Mouse (Mus musculus) liver, adult 2 months (tissue): ENCODE measurements around the gene Arpc4. TPM values are rescaled to one million over a fixed set of nuclear protein-coding genes. Genes with fewer than 3 reads are reported as not detected.

Experiments
- DNase-seq: peaks from one replicate; pipeline ENCODE4 v3.0.0-alpha.2; 2011; ENCODE audit warnings: low read depth, low spot score; ENCODE audit errors: extremely low read depth
- H3K27ac ChIP-seq: fragments of 200-500 bp; replicated peaks from 2 replicates; pipeline ENCODE4 v1.5.1; 2012; ENCODE audit warnings: low read depth, mild to moderate bottlenecking, control low read depth, inconsistent platforms, low read length; ENCODE audit not compliant: insufficient read depth
- H3K27me3 ChIP-seq: fragments of 200-500 bp; 2 replicates; pipeline ENCODE4 v1.6.1; 2012; ENCODE audit warnings: mild to moderate bottlenecking, moderate library complexity, low read length, inconsistent platforms; ENCODE audit not compliant: control insufficient read depth, insufficient read depth
- H3K36me3 ChIP-seq: fragments of 200-500 bp; 2 replicates; pipeline ENCODE4 v1.6.1; 2012; ENCODE audit warnings: low read length, inconsistent platforms; ENCODE audit not compliant: control insufficient read depth, insufficient read depth
- H3K4me1 ChIP-seq: fragments of 200-500 bp; 2 replicates; pipeline ENCODE4 v1.6.1; 2011; ENCODE audit warnings: low read length; ENCODE audit not compliant: control insufficient read depth, insufficient read depth
- H3K4me3 ChIP-seq: fragments of 200-500 bp; 2 replicates; pipeline ENCODE4 v1.5.1; 2011; ENCODE audit warnings: low read depth, mild to moderate bottlenecking, control low read depth, low read length, moderate library complexity; ENCODE audit not compliant: insufficient read depth
- H3K79me2 ChIP-seq: fragments of 200-500 bp; 2 replicates; pipeline ENCODE4 v1.6.1; 2012; ENCODE audit warnings: inconsistent platforms, mild to moderate bottlenecking, low read length, moderate library complexity; ENCODE audit not compliant: control insufficient read depth, insufficient read depth
- H3K9ac ChIP-seq: fragments of 200-500 bp; 2 replicates; pipeline ENCODE4 v1.6.1; 2012; ENCODE audit warnings: low read depth, mild to moderate bottlenecking, control low read depth, inconsistent platforms, low read length
- CTCF ChIP-seq: fragments of 200-500 bp; IDR thresholded peaks from 2 replicates; pipeline ENCODE4 v1.5.1; 2011; ENCODE audit warnings: low read depth, low read length, control low read depth
- POLR2A ChIP-seq: fragments of 200-500 bp; IDR thresholded peaks from 2 replicates; pipeline ENCODE4 v1.6.1; 2011; ENCODE audit warnings: low read length, control low read depth; ENCODE audit not compliant: insufficient read depth; ENCODE audit errors: extremely low read depth
- WGBS: fragments of 180-500 bp; shearing (Covaris S2); methylation state at CpG from one replicate; pipeline ENCODE4 v1.1.7; 2018; 5-methylcytosine and 5-hydroxymethylcytosine counted together
- polyA plus RNA-seq: library from polyadenylated mRNA; depleted of rRNA; stranded (reverse); fragments of >200 nt; gene quantifications from 2 replicates; pipeline ENCODE4 v1.2.3, GENCODE M21; 2012
- total RNA-seq: library from RNA; depleted of rRNA; stranded (reverse); fragments of >200 nt; gene quantifications from 2 replicates; pipeline ENCODE4 v1.2.3, GENCODE M21; 2014

Arpc4 gene
- total and polyA plus RNA-seq, 2 experiments, result 31.5 to 36.0 TPM

GRCm38 (mm10) chr6:113352820-113353219 is 25.1 kb upstream of the Arpc4 start:
- peaks cover 1% of the 10 kb centered on the region; the same call in 1 of the 2 replicates for H3K4me1 ChIP-seq
- DNase-seq, result no peak
- no peaks in the 10 kb centered on the region for H3K36me3 ChIP-seq
- H3K27ac ChIP-seq, result no peak overlapping the region
- no peak overlapping the region for H3K4me3 ChIP-seq
- H3K79me2 ChIP-seq, result no peaks in the 10 kb centered on the region
- no peaks in the 10 kb centered on the region for H3K27me3 ChIP-seq
- WGBS, result 80% methylated on average over 3 of the region's 3 CpGs
- H3K9ac ChIP-seq, result no peak overlapping the region
- TF ChIP-seq CTCF (no peak), POLR2A (no peak)

- no peaks in the 10 kb centered on the region for H3K27me3 ChIP-seq
- no peak for DNase-seq
- no peak overlapping the region for H3K27ac ChIP-seq
- H3K4me1 ChIP-seq, result peaks cover 1% of the 10 kb centered on the region; the same call in 1 of the 2 replicates
- no peak overlapping the region for H3K9ac ChIP-seq
- no peak overlapping the region for H3K4me3 ChIP-seq
- H3K79me2 ChIP-seq, result no peaks in the 10 kb centered on the region
- TF ChIP-seq POLR2A (no peak), CTCF (no peak)
- WGBS, result 72% methylated on average over 3 of the region's 3 CpGs
- H3K36me3 ChIP-seq, result no peaks in the 10 kb centered on the region
Observed at GRCm38 (mm10) chr6:113353696-113354095, 24.2 kb upstream of the Arpc4 start.

- no peak overlapping the region for H3K9ac ChIP-seq
- no peak for TF ChIP-seq POLR2A
- no peak for TF ChIP-seq CTCF
- H3K4me1 ChIP-seq, result peaks cover 3% of the 10 kb centered on the region
- no peaks in the 10 kb centered on the region for H3K27me3 ChIP-seq
- no peaks in the 10 kb centered on the region for H3K36me3 ChIP-seq
- H3K27ac ChIP-seq, result no peak overlapping the region
- no peak overlapping the region for H3K4me3 ChIP-seq
- 82% methylated on average over 4 of the region's 4 CpGs for WGBS
- no peak for DNase-seq
- H3K79me2 ChIP-seq, result no peaks in the 10 kb centered on the region
Observed at GRCm38 (mm10) chr6:113361476-113361875, 16.4 kb upstream of the Arpc4 start.

- no peaks in the 10 kb centered on the region for H3K36me3 ChIP-seq
- H3K4me3 ChIP-seq, result no peak overlapping the region
- no peak for DNase-seq
- H3K9ac ChIP-seq, result no peak overlapping the region
- no peaks in the 10 kb centered on the region for H3K27me3 ChIP-seq
- 96% methylated on average over 1 of the region's 1 CpGs for WGBS
- TF ChIP-seq POLR2A, result no peak
- no peak for TF ChIP-seq CTCF
- H3K79me2 ChIP-seq, result no peaks in the 10 kb centered on the region
- H3K4me1 ChIP-seq, result peaks cover 3% of the 10 kb centered on the region
- no peak overlapping the region for H3K27ac ChIP-seq
Observed at GRCm38 (mm10) chr6:113362241-113362640, 15.7 kb upstream of the Arpc4 start.

GRCm38 (mm10) chr6:113364518-113365135 is 13.3 kb upstream of the Arpc4 start:
- 50% methylated on average over 8 of the region's 8 CpGs for WGBS
- no peak overlapping the region for H3K4me3 ChIP-seq
- no peak overlapping the region for H3K9ac ChIP-seq
- no peaks in the 10 kb centered on the region for H3K79me2 ChIP-seq
- peaks cover 8% of the 10 kb centered on the region for H3K36me3 ChIP-seq
- peaks cover 3% of the 10 kb centered on the region for H3K4me1 ChIP-seq
- TF ChIP-seq CTCF (no peak), POLR2A (no peak)
- no peaks in the 10 kb centered on the region for H3K27me3 ChIP-seq
- no peak for DNase-seq
- H3K27ac ChIP-seq, result no peak overlapping the region

GRCm38 (mm10) chr6:113366639-113367038 is 11.3 kb upstream of the Arpc4 start:
- Histone ChIP-seq H3K79me2 (no peaks in the 10 kb centered on the region), H3K9ac (no peak overlapping the region), H3K27ac (no peak overlapping the region), H3K36me3 (peaks cover 10% of the 10 kb centered on the region), H3K4me1 (peaks cover 3% of the 10 kb centered on the region), H3K27me3 (no peaks in the 10 kb centered on the region), H3K4me3 (no peak overlapping the region)
- no peak for DNase-seq
- TF ChIP-seq POLR2A, result no peak
- no peak for TF ChIP-seq CTCF
- WGBS, result 95% methylated on average over 6 of the region's 6 CpGs
